ENCODE assay signal across 9 mouse cellular contexts in the genomic region with DNA sequence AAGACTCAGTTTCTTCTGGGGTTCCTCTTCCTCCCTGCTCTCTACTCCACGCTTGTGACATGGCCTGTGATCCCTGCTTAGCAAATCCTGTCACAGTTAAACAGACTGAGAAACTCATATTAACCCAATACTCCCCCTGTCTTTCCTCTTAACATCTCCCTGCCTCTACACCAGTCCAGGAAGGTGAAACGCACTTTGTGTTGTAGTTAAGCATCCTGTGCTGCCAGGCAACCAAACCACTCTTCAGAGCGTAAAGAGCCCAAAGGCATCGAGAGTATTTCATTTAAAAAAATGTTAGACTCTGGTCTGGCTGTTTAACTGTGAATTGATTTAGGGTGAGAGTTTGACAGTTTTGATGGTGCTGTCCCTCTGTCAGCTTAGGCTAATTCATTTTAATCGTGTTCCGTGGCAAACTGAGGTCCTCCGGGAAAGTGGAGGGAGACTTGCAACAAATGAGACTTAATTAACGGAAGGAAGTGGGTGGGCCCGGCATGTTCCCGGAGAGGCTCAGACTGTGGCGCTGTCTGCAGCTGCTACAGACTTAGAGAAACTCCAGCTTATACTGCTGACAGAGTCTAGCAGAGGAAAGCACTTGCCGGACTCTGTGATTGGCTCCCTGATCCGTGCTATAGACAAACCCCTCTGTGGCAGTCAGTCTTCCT. TPM values are rescaled to one million over a fixed set of nuclear protein-coding genes. Genes with fewer than 3 reads are reported as not detected.
DNase-seq lines count a peak whose midpoint lies in the region; ATAC-seq and TF ChIP-seq lines count a peak whose summit lies in the region.
"Had no signal": no experiment of that assay in that cellular context is flagged by ENCODE, and none has a peak within 500 bp of the region (broad histone marks: within the 10 kb centered on the region; RNA-seq: fewer than 3 reads in every experiment).

No protein-coding gene starts in this region.

- no peaks in the 10 kb centered on the region for H3K9me3 ChIP-seq in forebrain, postnatal 0 days (ENCODE audit: low read length)
- H3K9me3 ChIP-seq in forebrain, embryonic 13.5 days (replicated peaks) = no peaks in the 10 kb centered on the region
- no peaks in the 10 kb centered on the region for H3K9me3 ChIP-seq in heart, embryonic 15.5 days (replicated peaks)
- no peaks in the 10 kb centered on the region for H3K9me3 ChIP-seq in midbrain, embryonic 16.5 days (replicated peaks; ENCODE audit: control insufficient read depth, low read length, poor library complexity, severe bottlenecking)
- H3K9me3 ChIP-seq: neural tube, embryonic 12.5 days had no signal

- no peaks in the 10 kb centered on the region for H3K27me3 ChIP-seq in forebrain, postnatal 0 days (ENCODE audit: insufficient read depth, low read length)
- H3K27me3 ChIP-seq in forebrain, embryonic 13.5 days = no peaks in the 10 kb centered on the region
- H3K27me3 ChIP-seq in heart, embryonic 15.5 days = no peaks in the 10 kb centered on the region
- no peaks in the 10 kb centered on the region for H3K27me3 ChIP-seq in midbrain, embryonic 16.5 days (ENCODE audit: control insufficient read depth, insufficient read depth, low read depth, low read length)
- H3K27me3 ChIP-seq: neural tube, embryonic 12.5 days had no signal

- no peak for TF ChIP-seq CTCF in forebrain, postnatal 0 days (IDR thresholded peaks at IDR 0.05; ENCODE audit: low read depth)

- 14% methylated on average over 13 of the region's 13 CpGs for WGBS in forebrain, postnatal 0 days
- WGBS in forebrain, embryonic 13.5 days = 22% methylated on average over 13 of the region's 13 CpGs
- WGBS in heart, embryonic 15.5 days = 30% methylated on average over 13 of the region's 13 CpGs
- 18% methylated on average over 13 of the region's 13 CpGs for WGBS in midbrain, embryonic 16.5 days

- H3K4me1 ChIP-seq in forebrain, postnatal 0 days (ENCODE audit: insufficient read depth) = no peaks in the 10 kb centered on the region
- H3K4me1 ChIP-seq in forebrain, embryonic 13.5 days = peaks cover 5% of the 10 kb centered on the region; the same call in 1 of the 2 replicates
- peaks cover 3% of the 10 kb centered on the region; the same call in 1 of the 2 replicates for H3K4me1 ChIP-seq in heart, embryonic 15.5 days (replicated peaks)
- peaks cover 6% of the 10 kb centered on the region for H3K4me1 ChIP-seq in midbrain, embryonic 16.5 days (ENCODE audit: control insufficient read depth, insufficient read depth, low read length)
- H3K4me1 ChIP-seq: neural tube, embryonic 12.5 days had no signal

- DNase-seq in forebrain, postnatal 0 days = peak; percentile 27
- peak; percentile 69 for DNase-seq in kidney, postnatal 14 days
- DNase-seq in cerebellum, adult 11-12 months = no peak
- DNase-seq in adrenal gland, adult 8-10 months = no peak

- ATAC-seq in forebrain, postnatal 0 days = no peak; the same call in 1 of the 2 replicates
- no peak for ATAC-seq in forebrain, embryonic 13.5 days
- peak; percentile 77 for ATAC-seq in activated CD4-positive, CD25-positive, alpha-beta regulatory T cell, adult 4 months
- ATAC-seq in heart, embryonic 15.5 days (replicated peaks; ENCODE audit: insufficient number of reproducible peaks, insufficient read depth, low FRiP score, low read depth) = peak; percentile 69; the same call in 1 of the 2 replicates
- no peak for ATAC-seq in midbrain, embryonic 16.5 days

- H3K4me3 ChIP-seq in forebrain, postnatal 0 days (ENCODE audit: low read depth, low read length) = no peak overlapping the region
- H3K4me3 ChIP-seq in forebrain, embryonic 13.5 days = no peak overlapping the region
- H3K4me3 ChIP-seq in heart, embryonic 15.5 days = no peak overlapping the region
- no peak overlapping the region for H3K4me3 ChIP-seq in midbrain, embryonic 16.5 days (ENCODE audit: low read depth, low read length)
- H3K4me3 ChIP-seq: neural tube, embryonic 12.5 days had no signal

- no peak overlapping the region for H3K9ac ChIP-seq in forebrain, postnatal 0 days
- H3K9ac ChIP-seq in forebrain, embryonic 13.5 days = no peak overlapping the region
- H3K9ac ChIP-seq in heart, embryonic 15.5 days = no peak overlapping the region
- no peak overlapping the region for H3K9ac ChIP-seq in midbrain, embryonic 16.5 days (ENCODE audit: low read depth, low read length)
- H3K9ac ChIP-seq: neural tube, embryonic 12.5 days had no signal

- H3K27ac ChIP-seq in forebrain, postnatal 0 days (ENCODE audit: low read depth, low read length) = no peak overlapping the region
- no peak overlapping the region for H3K27ac ChIP-seq in forebrain, embryonic 13.5 days
- H3K27ac ChIP-seq in heart, embryonic 15.5 days = peak overlapping the region; percentile 35; the same call in 1 of the 2 replicates
- H3K27ac ChIP-seq in midbrain, embryonic 16.5 days (ENCODE audit: low read length) = no peak overlapping the region
- H3K27ac ChIP-seq: neural tube, embryonic 12.5 days had no signal

- H3K36me3 ChIP-seq in forebrain, postnatal 0 days (ENCODE audit: insufficient read depth) = no peaks in the 10 kb centered on the region
- H3K36me3 ChIP-seq in forebrain, embryonic 13.5 days (ENCODE audit: poor library complexity, severe bottlenecking) = no peaks in the 10 kb centered on the region
- peaks cover 23% of the 10 kb centered on the region for H3K36me3 ChIP-seq in heart, embryonic 15.5 days
- H3K36me3 ChIP-seq in midbrain, embryonic 16.5 days (ENCODE audit: control insufficient read depth, insufficient read depth, low read length) = no peaks in the 10 kb centered on the region
- H3K36me3 ChIP-seq: neural tube, embryonic 12.5 days had no signal

- H3K4me2 ChIP-seq in forebrain, postnatal 0 days (ENCODE audit: low read depth) = 0 out of 2 replicates have a peak overlapping the region, but pooled peaks have one; percentile 10
- H3K4me2 ChIP-seq in forebrain, embryonic 13.5 days = no peak overlapping the region
- H3K4me2 ChIP-seq in heart, embryonic 15.5 days = peak overlapping the region; percentile 35; the same call in 1 of the 2 replicates
- H3K4me2 ChIP-seq in midbrain, embryonic 16.5 days (ENCODE audit: low read length) = peak overlapping the region; percentile 17; the same call in 1 of the 2 replicates
- H3K4me2 ChIP-seq: neural tube, embryonic 12.5 days had no signal

RNA-seq across cellular contexts. Expression of a gene that starts 52.9 kb away (rescaled TPM):
- 2.0 and 4.0 TPM in 2 replicates for total RNA-seq in forebrain, postnatal 0 days (2014; rRNA removed)
- polyA plus RNA-seq in forebrain, postnatal 0 days (2015; fragmentation: Nextera tagmentation; extraction: Ambion mirVana) = 2.7 and 4.3 TPM in 2 replicates
- polyA plus RNA-seq in forebrain, embryonic 13.5 days (2015; fragmentation: Nextera tagmentation; extraction: Ambion mirVana) = 0.96 and 1.5 TPM in 2 replicates
- polyA plus RNA-seq in activated CD4-positive, CD25-positive, alpha-beta regulatory T cell, adult 4 months (2017; shearing (Covaris generic)) = 1 to 10 TPM in 1 of 2 experiments, under 1 TPM in 1; 0.95 to 3.1 TPM
- 11.3 and 12.2 TPM in 2 replicates for polyA plus RNA-seq in heart, embryonic 15.5 days (2015; fragmentation: Nextera tagmentation; extraction: Ambion mirVana)
- polyA plus RNA-seq in midbrain, embryonic 16.5 days (2015; fragmentation: Nextera tagmentation; extraction: Ambion mirVana) = 5.1 and 5.2 TPM in 2 replicates
- total RNA-seq in adrenal gland, adult 8-10 months (2022) = 10 to 100 TPM; 68.9 to 85.3 (median 72.7) TPM

Comparison
In these comparisons a context has a peak if more than half of its experiments do, and no peak if none do; other contexts are left out.
1. ATAC-seq: peak in activated CD4-positive, CD25-positive, alpha-beta regulatory T cell, adult 4 months (single experiment) and heart, embryonic 15.5 days (single experiment); none in forebrain, postnatal 0 days (single experiment), forebrain, embryonic 13.5 days (single experiment) and midbrain, embryonic 16.5 days (single experiment).
2. DNase-seq: peak in forebrain, postnatal 0 days (single experiment) and kidney, postnatal 14 days (single experiment); none in cerebellum, adult 11-12 months (single experiment) and adrenal gland, adult 8-10 months (single experiment).